Mouse (Mus musculus) C2C12 (cell line): Measurements from ENCODE around the gene Casp9.

ENCODE experiments used
- CTCF ChIP-seq: IDR thresholded peaks from one replicate; pipeline ENCODE4 v1.5.1; 2011; ENCODE audit not compliant: control insufficient read depth, insufficient read depth, insufficient read length
- FOSL1 ChIP-seq: IDR thresholded peaks from one replicate; pipeline ENCODE4 v1.8.0; 2011; ENCODE audit warnings: mild to moderate bottlenecking, low read length; ENCODE audit not compliant: poor library complexity, insufficient read depth, severe bottlenecking
- MYOG ChIP-seq: IDR thresholded peaks from one replicate; pipeline ENCODE4 v1.6.1; 2011; ENCODE audit not compliant: control insufficient read depth, insufficient read length; ENCODE audit errors: extremely low read depth
- USF1 ChIP-seq: IDR thresholded peaks from one replicate; pipeline ENCODE4 v1.6.1; 2011; ENCODE audit warnings: low read depth, mild to moderate bottlenecking, control low read depth, moderate library complexity

DNA sequence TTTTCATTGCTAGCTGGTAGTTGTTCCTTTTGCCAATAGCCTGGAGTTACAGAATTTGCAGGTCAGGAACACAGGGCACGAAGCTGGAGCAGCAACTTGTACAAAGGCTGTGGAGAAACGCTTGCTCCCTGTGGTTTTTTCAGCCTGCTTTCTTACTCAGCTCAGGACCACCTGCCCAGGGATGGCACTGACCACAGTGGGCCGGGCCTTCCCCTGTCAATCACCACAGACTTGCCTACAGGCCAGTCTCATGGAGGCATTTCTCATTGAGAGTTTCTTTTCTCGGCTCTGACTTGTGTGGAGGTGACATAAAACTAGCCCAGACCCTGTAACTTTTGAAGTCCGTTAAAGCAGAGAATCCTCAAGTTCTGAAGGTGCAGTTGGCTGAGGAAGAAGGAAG, 4.1 kb downstream of the Casp9 start:
- TF ChIP-seq CTCF (no peak), MYOG (no peak), USF1 (no peak), FOSL1 (no peak)
